Mouse (Mus musculus) forebrain, embryonic 15.5 days (tissue): ENCODE results near the gene Tstd1. TPM values are rescaled to one million over a fixed set of nuclear protein-coding genes. Genes with fewer than 3 reads are reported as not detected.

Experiments used
- ATAC-seq: fragments of 200-750 bp; cut with Nextera tagmentation; replicated peaks from 2 replicates; pipeline ENCODE4 v1.8.0; 2017; ENCODE audit warnings: mild to moderate bottlenecking, moderate TSS enrichment, moderate library complexity
- H3K27ac ChIP-seq: fragments of 300-500 bp; sonication (generic); replicated peaks from 2 replicates; pipeline ENCODE4 v1.5.1; 2015; ENCODE audit warnings: mild to moderate bottlenecking, inconsistent platforms
- H3K27me3 ChIP-seq: fragments of 300-500 bp; sonication (generic); 2 replicates; pipeline ENCODE4 v1.6.1; 2015; ENCODE audit warnings: inconsistent platforms
- H3K36me3 ChIP-seq: fragments of 300-500 bp; sonication (generic); 2 replicates; pipeline ENCODE4 v1.6.1; 2015; ENCODE audit warnings: mild to moderate bottlenecking, inconsistent platforms
- H3K4me1 ChIP-seq: fragments of 300-500 bp; sonication (generic); 2 replicates; pipeline ENCODE4 v1.6.1; 2015; ENCODE audit warnings: inconsistent platforms
- H3K4me2 ChIP-seq: fragments of 300-500 bp; sonication (generic); replicated peaks from 2 replicates; pipeline ENCODE4 v1.6.1; 2015; ENCODE audit warnings: mild to moderate bottlenecking, inconsistent platforms
- H3K4me3 ChIP-seq: fragments of 300-500 bp; sonication (generic); 2 replicates; pipeline ENCODE4 v1.5.1; 2015; ENCODE audit warnings: mild to moderate bottlenecking, inconsistent platforms
- H3K9ac ChIP-seq: fragments of 300-500 bp; sonication (generic); replicated peaks from 2 replicates; pipeline ENCODE4 v1.6.1; 2015; ENCODE audit warnings: mild to moderate bottlenecking, inconsistent platforms
- H3K9me3 ChIP-seq: fragments of 300-500 bp; sonication (generic); 2 replicates; pipeline ENCODE4 v1.6.1; 2016; ENCODE audit warnings: inconsistent platforms
- WGBS: fragments of 180-500 bp; shearing (Covaris S2); methylation state at CpG from one replicate; pipeline ENCODE4 v1.1.7; 2015; ENCODE audit warnings: mixed read lengths; 5-methylcytosine and 5-hydroxymethylcytosine counted together
- polyA plus RNA-seq: library from polyadenylated mRNA; unstranded; fragments of >200 nt; fragmentation: Nextera tagmentation; extraction: Ambion mirVana; gene quantifications from 2 replicates; pipeline ENCODE4 v1.2.1, GENCODE M21; 2015

Tstd1 gene
- polyA plus RNA-seq, 1 experiment from 2014 or later, result 13.0 TPM

- Histone ChIP-seq H3K9me3 (no peaks in the 10 kb centered on the region), H3K4me2 (no peak overlapping the region), H3K9ac (no peak overlapping the region), H3K4me1 (peaks cover 11% of the 10 kb centered on the region), H3K4me3 (no peak overlapping the region), H3K36me3 (no peaks in the 10 kb centered on the region), H3K27ac (no peak overlapping the region), H3K27me3 (no peaks in the 10 kb centered on the region)
- no peak for ATAC-seq
- WGBS, result 93% methylated on average over 22 of the region's 22 CpGs
Measured at GRCm38 (mm10) chr1:171460551-171461503, 42.2 kb downstream of the Tstd1 start.

GRCm38 (mm10) chr1:171463133-171463532, 44.5 kb downstream of the Tstd1 start:
- H3K9ac ChIP-seq, result no peak overlapping the region
- no peaks in the 10 kb centered on the region for H3K9me3 ChIP-seq
- H3K27me3 ChIP-seq, result no peaks in the 10 kb centered on the region
- H3K4me3 ChIP-seq, result no peak overlapping the region
- H3K36me3 ChIP-seq, result no peaks in the 10 kb centered on the region
- WGBS, result 94% methylated on average over 3 of the region's 3 CpGs
- no peak overlapping the region for H3K27ac ChIP-seq
- H3K4me2 ChIP-seq, result no peak overlapping the region
- H3K4me1 ChIP-seq, result peaks cover 11% of the 10 kb centered on the region
- no peak for ATAC-seq

- H3K36me3 ChIP-seq, result no peaks in the 10 kb centered on the region
- H3K4me1 ChIP-seq, result no peaks in the 10 kb centered on the region
- H3K27me3 ChIP-seq, result no peaks in the 10 kb centered on the region
- no peak overlapping the region for H3K4me3 ChIP-seq
- 90% methylated on average over 5 of the region's 5 CpGs for WGBS
- no peaks in the 10 kb centered on the region for H3K9me3 ChIP-seq
- no peak for ATAC-seq
- H3K4me2 ChIP-seq, result no peak overlapping the region
- no peak overlapping the region for H3K9ac ChIP-seq
- no peak overlapping the region for H3K27ac ChIP-seq
Measured at GRCm38 (mm10) chr1:171465749-171466412, 47.2 kb downstream of the Tstd1 start.

- Histone ChIP-seq H3K9ac (no peak overlapping the region), H3K4me2 (no peak overlapping the region), H3K27ac (no peak overlapping the region), H3K9me3 (no peaks in the 10 kb centered on the region), H3K4me3 (no peak overlapping the region), H3K36me3 (no peaks in the 10 kb centered on the region), H3K4me1 (no peaks in the 10 kb centered on the region), H3K27me3 (no peaks in the 10 kb centered on the region)
- ATAC-seq, result no peak
- 84% methylated on average over 4 of the region's 4 CpGs for WGBS
Measured at GRCm38 (mm10) chr1:171466565-171466964, 47.9 kb downstream of the Tstd1 start.

GRCm38 (mm10) chr1:171469678-171470077, 51.0 kb downstream of the Tstd1 start:
- WGBS, result 89% methylated on average over 3 of the region's 3 CpGs

More at GRCm38 (mm10) chr1:171469678-171470077, 51.0 kb downstream of the Tstd1 start:
- Histone ChIP-seq H3K4me2 (no peak overlapping the region), H3K9ac (no peak overlapping the region), H3K9me3 (no peaks in the 10 kb centered on the region), H3K36me3 (no peaks in the 10 kb centered on the region), H3K4me1 (no peaks in the 10 kb centered on the region), H3K27ac (no peak overlapping the region), H3K27me3 (no peaks in the 10 kb centered on the region), H3K4me3 (no peak overlapping the region)
- no peak for ATAC-seq

Other genes with a start within 250 kb of the Tstd1 start
- gene Pcp4l1, start 222.6 kb upstream of the Tstd1 start, polyA plus RNA-seq, result 7.1 and 9.8 TPM in 2 replicates
- gene Nr1i3, start 204.9 kb upstream of the Tstd1 start, polyA plus RNA-seq, result 0.22 and 0.38 TPM in 2 replicates
- 42.0 and 46.6 TPM in 2 replicates for gene Tomm40l, start 196.4 kb upstream of the Tstd1 start, polyA plus RNA-seq
- gene Apoa2, start 193.8 kb upstream of the Tstd1 start, polyA plus RNA-seq, result 1.8 and 4.2 TPM in 2 replicates
- gene Fcer1g, start 184.5 kb upstream of the Tstd1 start, polyA plus RNA-seq, result 19.6 and 22.0 TPM in 2 replicates
- gene Adamts4, start 168.5 kb upstream of the Tstd1 start, polyA plus RNA-seq, result 8.1 and 8.3 TPM in 2 replicates
- gene Ndufs2, start 167.5 kb upstream of the Tstd1 start, polyA plus RNA-seq, result 215 and 221 TPM in 2 replicates
- 107 and 111 TPM in 2 replicates for gene B4galt3, start 148.5 kb upstream of the Tstd1 start, polyA plus RNA-seq
- gene Ppox, start 137.7 kb upstream of the Tstd1 start, polyA plus RNA-seq, result 46.5 and 53.1 TPM in 2 replicates
- 132 and 135 TPM in 2 replicates for gene Usp21, start 130.9 kb upstream of the Tstd1 start, polyA plus RNA-seq
- 105 and 110 TPM in 2 replicates for gene Ufc1, start 123.8 kb upstream of the Tstd1 start, polyA plus RNA-seq
- 56.6 and 57.3 TPM in 2 replicates for gene Dedd, start 89.7 kb upstream of the Tstd1 start, polyA plus RNA-seq
- 57.8 and 62.0 TPM in 2 replicates for gene Nit1, start 73.2 kb upstream of the Tstd1 start, polyA plus RNA-seq
- gene Pfdn2, start 73.2 kb upstream of the Tstd1 start, polyA plus RNA-seq, result 146 and 149 TPM in 2 replicates
- 3.8 and 4.0 TPM in 2 replicates for gene Klhdc9, start 58.1 kb upstream of the Tstd1 start, polyA plus RNA-seq
- 0.49 and 0.74 TPM in 2 replicates for gene Nectin4, start 48.8 kb upstream of the Tstd1 start, polyA plus RNA-seq
- gene Arhgap30, start 29.9 kb upstream of the Tstd1 start, polyA plus RNA-seq, result 0.61 and 0.71 TPM in 2 replicates
- gene Usf1, start 7.6 kb upstream of the Tstd1 start, polyA plus RNA-seq, result 229 and 235 TPM in 2 replicates
- gene F11r, start 18.7 kb downstream of the Tstd1 start, polyA plus RNA-seq, result 9.6 and 10.1 TPM in 2 replicates
- gene Alyref2, start 84.6 kb downstream of the Tstd1 start, polyA plus RNA-seq, result 31.8 and 32.8 TPM in 2 replicates
- gene Itln1, start 116.4 kb downstream of the Tstd1 start, polyA plus RNA-seq, result not detected in 2 replicates
- gene Cd244a, start 140.3 kb downstream of the Tstd1 start, polyA plus RNA-seq, result not detected in 2 replicates
- 0.37 TPM in 1 of 2 replicates, not detected in the other for gene Ly9, start 188.5 kb downstream of the Tstd1 start, polyA plus RNA-seq
- not detected in 2 replicates for gene Slamf7, start 234.2 kb downstream of the Tstd1 start, polyA plus RNA-seq